Mouse (Mus musculus) urinary bladder, postnatal 4 days (tissue): Measurements from ENCODE around the gene Sarm1.
"Not testable (repeated sequence)": the region's sequence is repeated elsewhere in the genome, so short reads cannot be mapped to it uniquely, and the experiment has no call there.

Experiments used
- DNase-seq, 2 experiments: peaks; one replicate each; pipeline ENCODE4 v3.0.0; 2021 to 2022; ENCODE audit warnings: low spot score in 2 of 2

Sarm1 gene

DNA sequence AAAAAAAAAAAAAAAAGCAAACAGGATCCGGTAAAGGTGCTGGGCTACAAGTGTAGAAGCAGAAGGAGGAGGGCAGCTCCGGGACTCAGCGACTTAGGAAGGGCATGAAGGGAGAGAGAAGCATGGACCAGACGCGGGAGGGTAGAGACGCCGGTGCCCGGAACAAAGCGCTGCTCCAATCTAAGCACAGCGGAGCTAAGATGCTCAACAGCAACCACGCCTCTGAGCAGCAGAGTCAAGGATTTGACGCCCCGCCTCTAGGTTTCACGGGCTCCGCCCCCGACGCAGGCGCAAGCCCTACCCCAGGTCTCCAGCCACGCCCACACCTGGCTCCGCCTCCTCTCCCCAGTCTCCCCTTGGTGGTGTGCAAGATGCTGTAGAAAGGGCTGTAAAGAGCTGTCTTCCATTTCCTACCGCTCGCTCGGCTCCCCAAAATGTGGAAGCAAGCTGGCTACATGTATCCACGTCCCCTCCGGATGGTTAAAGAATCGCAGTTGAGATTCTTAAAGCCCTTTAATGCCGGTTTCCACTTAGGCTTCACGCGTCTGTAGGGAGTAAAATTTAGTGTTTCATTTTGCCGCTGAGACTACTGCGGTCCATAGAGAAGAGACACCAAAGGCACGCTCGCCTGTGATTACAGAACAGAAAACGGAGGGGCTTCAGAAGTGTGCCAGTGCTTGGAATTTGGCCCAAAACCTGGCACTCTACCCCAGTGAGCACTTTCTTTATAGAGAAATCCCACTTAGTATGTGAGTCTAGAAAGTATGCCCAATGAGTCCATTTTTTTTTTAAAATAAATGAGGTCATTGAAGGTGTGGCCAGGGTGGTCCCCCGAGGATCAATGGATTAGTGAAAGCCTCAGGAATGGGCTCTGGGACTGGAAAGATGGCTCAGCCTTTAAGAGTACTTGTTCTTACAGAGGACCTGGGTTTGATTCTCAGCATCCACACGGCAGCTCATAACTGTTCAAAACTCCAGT, at the start of gene Sarm1:
Sarm1 (minus strand) TSS at position 211 of the 979 bp plus-strand sequence.
- peak; percentile 81 to 90 for DNase-seq

DNA sequence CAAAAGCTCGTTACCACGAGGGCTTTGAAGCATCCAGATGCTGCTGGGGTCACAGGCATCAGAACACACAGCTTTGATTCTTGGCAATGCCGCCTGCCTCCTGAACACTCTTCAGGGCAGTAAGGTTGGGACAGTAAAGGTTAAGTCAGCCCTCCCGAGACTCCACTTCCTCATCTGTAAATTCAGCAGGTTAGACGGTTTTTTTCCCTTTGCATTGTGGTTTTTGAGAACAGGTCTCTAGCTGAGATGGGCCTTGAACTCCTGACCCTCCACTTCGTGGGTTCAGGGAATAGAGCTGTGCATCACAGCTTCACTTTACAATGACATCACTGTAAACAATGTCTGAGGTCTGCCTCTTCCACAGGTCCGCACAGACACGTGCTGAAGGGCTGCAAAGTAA, 47.6 kb upstream of the Sarm1 start:
- no peak for DNase-seq

DNA sequence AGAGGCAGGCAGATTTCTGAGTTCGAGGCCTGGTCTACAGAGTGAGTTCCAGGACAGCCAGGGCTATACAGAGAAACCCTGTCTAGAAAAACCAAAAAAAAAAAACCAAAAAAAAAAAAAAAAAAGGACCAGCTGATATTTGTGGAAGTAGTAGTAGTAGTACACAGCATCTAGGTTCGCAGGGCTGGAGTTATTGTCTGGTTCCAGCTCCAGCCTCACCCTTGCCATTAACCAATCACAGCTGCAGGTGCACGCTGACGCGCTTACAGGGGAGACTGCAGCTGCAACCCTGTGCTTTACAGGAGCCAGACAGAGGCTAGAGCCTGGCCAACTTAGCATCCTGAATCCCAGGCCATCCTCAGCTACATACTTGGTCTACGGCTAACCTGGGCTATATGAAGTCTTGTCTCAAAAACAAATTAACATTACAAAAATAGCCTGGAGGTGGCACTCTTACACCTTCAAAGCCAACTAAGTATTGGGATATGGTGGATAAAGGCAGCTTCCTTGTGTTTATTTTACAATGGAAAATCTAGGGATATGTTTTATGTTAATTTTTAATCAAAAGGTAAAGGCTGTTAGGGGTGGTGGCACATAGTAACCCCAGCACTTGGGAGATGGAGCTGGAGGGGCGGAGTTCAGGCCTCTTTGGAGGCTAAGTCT, 47.0 kb upstream of the Sarm1 start:
- DNase-seq, result no peak

DNA sequence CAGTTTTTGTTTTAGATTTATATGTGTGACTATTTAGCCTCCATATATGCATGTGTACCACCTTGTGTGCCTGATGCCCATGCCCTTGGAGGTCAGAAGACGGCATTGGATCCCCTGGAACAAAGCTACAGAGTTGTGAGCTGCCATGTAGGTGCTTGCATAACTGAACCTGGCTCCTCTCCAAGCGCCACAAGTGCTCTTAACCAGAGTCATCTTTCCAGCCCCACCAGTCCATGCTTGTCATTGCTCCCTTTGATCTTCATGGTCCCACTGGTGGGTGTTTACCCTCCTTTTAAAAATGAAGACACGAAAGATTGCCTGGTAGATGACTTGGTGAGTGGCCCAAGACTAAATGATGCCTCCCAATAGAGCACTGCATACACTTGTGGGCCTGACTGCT, 42.8 kb upstream of the Sarm1 start:
- no peak for DNase-seq

DNA sequence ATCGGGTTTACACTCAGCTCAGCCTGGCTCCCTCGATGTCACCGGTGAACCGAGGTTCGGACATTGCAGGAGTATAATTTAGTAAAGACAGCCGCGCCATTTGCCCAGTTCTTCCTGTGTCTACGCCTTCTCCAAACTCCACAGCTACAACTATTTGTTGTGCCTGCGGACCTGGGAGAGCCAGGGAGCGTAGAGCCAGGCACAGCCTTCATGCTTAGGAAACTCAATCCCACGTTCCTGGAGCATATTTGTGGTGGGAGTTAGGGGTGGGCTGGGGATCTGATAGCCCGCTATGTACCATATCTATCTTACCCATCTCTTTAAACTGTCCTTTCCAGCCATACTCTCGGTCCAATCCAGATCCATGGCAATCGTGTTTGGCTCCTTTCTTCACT, 39.1 kb upstream of the Sarm1 start:
- DNase-seq, result no peak

DNA sequence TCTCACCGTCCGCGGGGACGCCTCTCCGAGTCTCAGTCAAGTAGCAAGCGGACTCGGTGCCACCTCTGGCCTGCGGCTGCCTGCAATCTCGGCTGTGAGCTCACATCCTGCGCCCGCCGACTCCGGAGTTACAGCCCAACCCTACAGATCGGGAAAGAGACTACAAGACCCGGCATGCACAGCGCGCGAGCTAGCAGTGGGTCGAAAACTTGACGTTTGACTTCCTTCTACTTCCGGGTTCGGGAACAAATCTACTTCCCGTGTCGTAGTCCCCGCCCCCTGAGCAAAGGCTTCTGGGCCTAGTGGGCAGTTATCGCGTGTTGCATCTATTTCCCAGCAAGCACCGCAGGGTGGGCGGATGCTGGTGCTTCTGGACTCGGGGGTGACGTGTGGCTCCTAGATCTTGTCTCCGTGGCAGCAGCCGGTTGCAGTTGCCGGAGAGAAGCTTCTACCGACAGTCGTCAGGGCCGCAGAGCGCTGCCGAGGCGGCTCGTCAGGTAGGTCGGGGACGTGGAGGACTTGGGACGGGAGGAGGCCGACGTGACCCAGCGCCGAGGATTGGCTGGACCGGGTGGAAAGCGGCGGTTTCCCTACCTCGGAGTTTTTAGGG, 38.6 kb upstream of the Sarm1 start, which contains the start of the genes Tnfaip1 and Ift20:
Tnfaip1 (minus strand) TSS at position 253 of the 610 bp plus-strand sequence.
Ift20 (plus strand) TSS at position 282 of the 610 bp plus-strand sequence.
- DNase-seq, result peak; percentile 96 to 97

DNA sequence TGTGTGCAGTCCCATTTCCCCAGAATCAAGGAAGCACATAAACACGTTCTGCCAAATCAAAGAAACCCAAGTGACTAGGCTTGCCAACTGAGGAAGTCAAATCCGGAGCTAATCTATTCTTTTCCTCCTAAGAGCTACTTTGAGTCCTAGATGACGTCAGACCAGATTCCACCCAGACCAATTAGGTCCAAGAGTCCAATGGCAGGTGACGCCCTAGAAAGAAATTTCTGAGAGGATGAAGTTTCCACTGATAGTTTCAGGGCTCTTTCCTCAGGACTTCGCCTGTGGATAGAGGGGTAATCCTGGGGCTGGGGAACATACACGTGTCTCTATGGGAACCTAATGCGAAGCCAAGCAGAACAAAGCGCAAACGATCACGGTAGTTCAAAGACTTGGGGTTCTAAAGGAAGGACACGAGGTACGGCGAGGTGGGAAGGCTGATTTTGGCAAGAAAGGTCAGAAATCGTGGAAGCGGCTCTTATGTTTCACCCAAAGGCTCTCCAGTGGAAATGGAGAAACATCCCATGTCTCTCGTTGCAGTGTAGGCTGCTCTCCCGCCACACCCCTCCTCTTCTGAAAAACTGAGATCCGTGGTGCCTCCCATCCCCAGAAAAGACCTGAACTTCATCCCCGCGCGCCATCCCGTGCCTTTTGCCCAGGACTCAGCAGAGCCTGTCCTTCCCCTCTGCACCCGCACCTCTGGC, 38.0 kb upstream of the Sarm1 start:
- DNase-seq, result no peak

DNA sequence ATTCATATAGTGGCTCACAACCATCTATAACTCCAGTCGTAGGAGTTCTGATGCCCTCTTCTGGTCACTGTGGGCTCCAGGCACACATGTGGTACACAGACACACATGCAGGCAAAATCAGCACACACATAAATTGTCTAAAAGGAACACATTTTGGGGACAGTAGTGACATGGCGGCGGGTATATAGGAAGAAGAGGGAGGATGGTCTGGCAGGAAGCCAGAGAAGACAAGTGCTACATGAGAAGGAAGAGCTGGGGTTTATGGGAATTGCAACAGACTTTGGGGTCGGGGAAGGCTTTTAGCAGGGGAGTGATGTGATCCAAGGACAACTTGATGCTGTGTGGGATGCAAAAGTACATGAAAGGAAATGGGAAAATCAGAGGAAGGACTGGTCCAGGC, 37.0 kb upstream of the Sarm1 start:
- no peak for DNase-seq

DNA sequence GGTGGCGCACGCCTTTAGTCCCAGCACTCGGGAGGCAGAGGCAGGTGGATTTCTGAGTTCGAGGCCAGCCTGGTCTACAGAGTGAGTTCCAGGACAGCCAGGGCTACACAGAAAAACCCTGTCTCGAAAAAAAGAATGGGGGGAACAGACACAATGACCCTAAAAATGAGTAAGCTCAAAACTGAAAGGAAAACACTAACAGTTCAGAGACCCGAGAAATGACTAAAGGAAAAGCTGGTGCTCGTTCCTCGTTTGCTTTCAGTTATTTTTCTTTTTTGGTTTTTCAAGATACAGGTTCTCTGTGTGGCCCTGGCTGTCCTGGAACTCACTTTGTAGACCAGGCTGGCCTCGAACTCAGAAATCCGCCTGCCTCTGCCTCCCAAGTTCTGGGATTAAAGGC, 34.0 kb upstream of the Sarm1 start:
- DNase-seq, result not testable (repeated sequence)

DNA sequence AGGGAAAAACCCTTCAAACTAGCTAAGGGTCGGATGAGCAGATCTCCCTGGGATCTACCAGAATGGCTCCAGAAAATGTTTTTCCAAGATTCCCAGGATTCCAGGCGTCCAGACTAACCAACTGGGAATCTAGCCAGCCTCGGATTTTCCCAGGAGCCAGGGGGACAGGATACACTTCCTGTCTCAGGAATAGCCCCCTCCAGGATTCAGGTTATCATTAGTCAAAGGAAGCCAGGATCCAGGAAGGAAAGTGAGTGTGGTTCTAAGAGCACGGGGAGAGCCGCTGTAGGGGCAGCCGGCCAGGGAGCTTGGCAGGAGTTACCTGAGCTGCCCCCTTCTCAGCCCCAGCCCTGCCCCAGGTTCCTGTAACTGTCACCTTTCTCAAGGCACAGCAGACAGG, 33.5 kb upstream of the Sarm1 start:
- no peak for DNase-seq

DNA sequence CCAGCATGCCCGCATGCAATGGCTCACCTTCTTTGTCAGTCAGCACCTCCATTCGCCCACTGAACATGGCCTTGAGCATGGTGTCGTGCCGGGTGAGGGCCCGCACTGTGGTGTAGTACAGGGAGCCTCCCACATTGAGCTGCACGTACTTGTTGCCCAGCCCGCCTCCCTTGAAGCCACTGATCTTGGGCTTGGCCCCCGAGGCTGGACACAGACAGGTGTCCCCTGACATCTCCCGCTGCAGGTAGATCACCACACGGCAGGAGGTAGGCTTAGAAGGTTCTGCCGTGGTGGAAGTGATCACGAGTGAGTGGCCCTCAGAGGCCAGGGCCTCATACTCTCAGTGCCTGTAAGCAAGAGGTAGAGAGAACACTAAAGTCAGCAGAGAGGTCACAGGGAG, 32.4 kb upstream of the Sarm1 start:
- DNase-seq, result no peak

DNA sequence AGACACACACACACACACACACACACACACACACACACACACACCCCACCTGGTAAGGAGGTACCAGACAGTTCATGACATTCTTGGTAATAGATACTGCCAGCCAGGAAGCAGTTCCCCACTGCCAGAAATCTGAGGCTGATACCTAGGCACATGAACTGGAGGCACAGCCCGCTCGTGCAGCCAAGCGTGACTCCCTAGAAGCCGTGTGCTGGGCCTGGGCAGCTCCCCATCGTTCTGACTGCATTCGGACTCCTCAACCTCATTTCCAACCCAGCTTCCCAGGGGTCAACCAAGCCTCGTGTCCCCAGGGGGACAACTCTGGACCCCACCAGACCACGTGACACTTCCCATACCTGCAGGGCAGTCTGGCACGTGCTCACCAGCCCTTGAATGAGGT, 31.2 kb upstream of the Sarm1 start:
- no peak for DNase-seq

DNA sequence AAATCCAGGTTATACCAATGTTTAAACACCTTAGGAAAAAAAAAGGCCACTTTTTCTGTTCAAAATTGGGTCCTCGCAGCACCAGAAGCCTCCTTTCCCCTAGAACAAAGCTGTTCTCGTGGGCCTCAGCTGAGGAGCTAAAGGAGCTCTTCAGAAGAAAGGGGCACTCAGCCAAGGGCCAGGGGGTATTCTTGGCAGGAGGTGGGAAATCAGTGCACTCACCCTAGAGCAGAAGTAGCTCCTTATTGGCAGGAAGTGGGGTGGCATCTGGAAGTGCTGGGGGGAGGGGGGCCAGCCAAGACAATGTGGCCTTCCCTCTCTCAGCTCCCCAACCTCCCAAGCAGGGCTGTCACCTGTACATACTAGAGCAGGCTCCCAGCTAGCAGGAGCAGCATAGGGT, 27.3 kb upstream of the Sarm1 start:
- DNase-seq, result no peak

DNA sequence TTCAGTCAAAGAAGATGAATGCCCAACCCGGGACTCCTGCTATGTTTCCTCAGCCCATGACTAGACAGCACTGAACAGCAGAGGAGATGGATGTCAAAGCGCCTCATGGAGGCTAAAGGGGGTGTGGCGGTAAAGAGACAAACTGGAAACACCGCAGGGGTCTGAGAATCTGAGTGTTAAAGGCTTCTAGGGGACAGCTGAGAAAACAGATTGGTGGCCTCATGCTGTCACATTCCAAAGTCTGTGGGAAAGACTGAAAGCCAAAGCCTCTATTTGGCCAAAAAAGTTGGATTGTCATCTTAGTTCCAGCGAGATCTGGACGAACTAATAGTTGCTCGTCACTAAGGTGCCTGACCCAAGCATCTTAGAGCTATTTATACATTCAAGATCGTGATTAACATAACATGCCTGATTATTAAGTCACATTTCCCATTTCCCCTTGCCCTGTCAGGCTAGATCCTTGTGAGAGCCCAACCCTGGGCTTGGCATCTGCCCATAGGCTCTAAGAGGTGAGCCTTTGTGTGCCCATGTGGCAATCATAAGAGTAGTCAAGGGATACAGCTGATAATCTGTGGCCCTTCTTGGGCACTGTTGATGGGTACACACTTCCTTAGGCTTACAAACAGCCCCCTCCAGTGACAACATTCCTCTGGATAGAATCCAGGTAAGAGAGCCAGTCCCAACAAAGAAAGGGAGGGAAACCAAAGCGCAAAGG, 25.8 kb upstream of the Sarm1 start:
- DNase-seq, result no peak

DNA sequence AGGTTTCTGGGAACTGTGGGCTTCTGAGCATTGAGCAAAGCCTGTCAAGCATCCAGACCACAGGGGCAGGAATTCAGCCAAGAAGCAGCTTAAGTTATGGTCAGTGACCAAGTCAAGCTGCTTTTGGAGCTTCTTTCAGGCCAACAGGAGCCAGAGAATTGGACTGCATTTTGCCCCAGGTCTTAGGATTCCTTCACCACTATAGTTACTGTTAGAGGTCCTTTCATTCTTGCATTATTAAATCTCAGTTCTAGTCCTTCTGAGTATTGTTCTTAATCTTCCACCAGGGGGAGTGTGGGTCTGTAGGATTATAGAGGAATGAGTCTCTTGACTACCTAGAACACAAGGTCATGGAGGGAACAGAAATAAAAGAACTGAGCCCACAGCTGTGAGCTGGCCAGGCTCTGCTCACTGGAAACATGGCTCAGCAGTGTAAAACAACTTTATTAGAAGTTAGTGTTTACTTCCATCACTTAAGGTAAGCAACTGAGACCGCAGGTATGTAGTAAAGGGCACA, 25.0 kb upstream of the Sarm1 start:
- no peak for DNase-seq

DNA sequence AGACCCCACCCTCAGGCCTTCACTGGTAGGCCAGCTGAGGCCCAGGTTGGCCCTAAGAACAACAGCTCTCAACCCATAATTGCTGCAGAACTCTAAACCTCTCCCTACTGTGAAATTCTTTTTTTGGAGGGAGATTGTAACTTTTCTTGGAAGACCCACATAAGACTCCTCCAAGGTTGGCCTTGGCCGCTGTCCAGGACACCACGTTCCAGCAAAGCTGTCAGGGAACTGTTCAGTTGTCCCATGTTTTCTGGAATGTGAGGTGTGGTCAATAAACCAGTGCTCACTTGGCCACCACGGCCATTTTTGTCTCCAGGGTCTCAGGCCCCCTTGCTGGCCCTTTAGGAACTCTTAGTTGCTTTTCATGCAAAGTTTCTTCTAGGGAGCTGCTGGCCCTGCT, 24.3 kb upstream of the Sarm1 start:
- no peak for DNase-seq

DNA sequence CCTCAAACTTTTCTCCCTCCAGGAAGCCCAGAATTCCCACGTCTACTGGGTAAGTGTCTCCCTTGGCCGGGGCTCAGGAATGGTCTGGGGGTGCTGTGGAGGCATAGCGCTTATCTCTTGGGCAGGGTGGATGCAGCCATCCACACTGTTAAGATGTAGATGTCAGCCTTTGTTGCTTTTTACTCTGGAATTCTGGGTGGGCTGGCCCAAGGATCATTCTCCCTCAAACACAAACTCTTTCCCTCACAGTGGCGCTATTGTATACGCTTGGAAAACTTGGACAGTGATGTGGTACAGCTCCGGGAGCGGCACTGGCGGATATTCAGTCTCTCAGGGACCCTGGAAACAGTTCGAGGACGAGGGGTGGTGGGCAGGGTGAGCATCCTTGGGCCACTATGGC, 21.4 kb upstream of the Sarm1 start:
- no peak for DNase-seq

DNA sequence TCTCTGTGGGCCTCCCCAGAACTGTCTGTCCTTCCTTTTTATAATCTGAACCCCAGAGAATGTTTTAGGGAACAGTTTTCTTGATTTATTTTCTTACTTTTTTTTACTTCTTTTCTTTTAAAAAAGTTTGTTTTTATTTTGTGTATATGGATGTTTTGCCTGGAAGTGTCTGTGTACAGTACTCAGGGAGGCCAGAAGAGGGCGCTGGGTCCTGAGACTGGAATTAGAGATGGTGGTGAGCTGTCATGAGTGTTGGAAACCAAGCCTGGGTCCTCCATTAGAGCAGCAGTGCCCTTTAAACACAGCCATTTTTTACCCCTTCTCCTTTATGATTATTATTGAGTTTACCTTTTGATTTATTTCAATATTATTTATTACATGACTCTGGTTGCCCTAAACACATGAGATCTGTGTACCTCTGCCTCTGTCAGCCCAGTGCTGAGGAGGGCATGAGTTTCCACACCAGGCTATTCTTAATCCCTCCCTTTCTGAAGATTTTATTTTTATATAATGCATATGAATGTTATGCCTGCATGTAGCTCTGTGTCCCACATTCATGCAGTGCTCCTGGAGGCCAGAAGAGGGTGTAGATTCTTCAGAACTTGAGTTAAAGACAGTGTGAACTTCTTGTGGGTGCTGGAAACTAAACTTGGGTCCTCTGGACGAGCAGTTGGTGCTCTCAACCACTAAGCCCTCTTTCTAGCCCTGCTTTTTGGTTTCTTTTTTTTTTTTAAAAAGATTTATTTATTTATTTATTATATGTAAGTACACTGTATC, 18.2 kb upstream of the Sarm1 start:
- DNase-seq, result no peak

DNA sequence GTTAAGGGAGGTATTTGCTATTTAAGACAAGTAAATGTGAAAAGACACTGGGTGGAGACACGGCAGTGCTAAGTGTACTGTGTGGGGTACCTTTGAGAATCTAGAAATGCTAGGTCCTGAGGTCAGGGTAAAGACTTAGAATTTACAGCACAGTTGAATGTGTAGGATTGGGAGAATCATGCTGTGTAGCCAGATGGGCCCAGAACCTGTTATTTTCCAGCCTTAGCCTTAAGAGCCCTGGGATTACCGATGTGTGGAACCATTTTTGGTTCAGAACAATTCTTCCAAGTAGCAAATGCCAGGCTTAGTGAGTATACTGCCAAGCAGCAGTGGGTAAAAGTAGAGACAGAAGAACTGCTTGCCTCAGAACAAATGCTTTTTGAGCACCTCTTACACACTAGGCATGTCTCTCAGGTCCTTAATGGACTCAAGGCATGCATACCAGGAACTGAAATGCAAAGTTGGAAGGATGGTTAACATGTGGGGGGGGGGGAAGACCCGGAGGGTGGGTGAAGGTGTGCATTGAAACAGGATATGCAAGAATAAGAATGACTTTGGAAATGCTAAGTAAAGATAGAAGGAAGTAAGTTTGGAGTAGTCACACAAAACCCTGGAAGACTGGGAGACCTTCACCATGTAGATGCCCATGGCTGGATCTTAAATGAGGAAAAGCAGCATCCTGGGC, 15.7 kb upstream of the Sarm1 start:
- no peak for DNase-seq
